Mouse (Mus musculus) adipose tissue, adult 10 weeks (tissue): ENCODE results near the gene Kif6. TPM values are rescaled to one million over a fixed set of nuclear protein-coding genes. Genes with fewer than 3 reads are reported as not detected.

Experiments
- polyA plus RNA-seq: library from polyadenylated mRNA; stranded (reverse); fragments of 350-450 nt; fragmentation: Illumina TruSeq; extraction: RNeasy Lipid Tissue Mini Kit (QIAGEN cat#74804); gene quantifications from one replicate; pipeline ENCODE4 v1.2.3, GENCODE M21; 2014; ENCODE audit warnings: low read depth, low replicate concordance

Gene Kif6
- 1.4 TPM for polyA plus RNA-seq

GRCm38 (mm10) chr17:49614577-49615235, at the start of gene Kif6:
Gene Kif6 (plus strand): TSS chr17:49615136.

Other genes starting within 250 kb of the Kif6 start
- gene Mocs1, start 186.8 kb upstream of the Kif6 start, polyA plus RNA-seq, result 32.3 TPM
- 8.8 TPM for gene Daam2, start 50.8 kb upstream of the Kif6 start, polyA plus RNA-seq